In genomic region chr6:54992734-54993260, GRCm38 (mm10) we compare ENCODE assay signal across 8 mouse cellular contexts. TPM values are rescaled to one million over a fixed set of nuclear protein-coding genes. Genes with fewer than 3 reads are reported as not detected.
A peak's percentile ranks its signal among the peaks of the same experiment; 100 is the strongest.
DNase-seq lines count a peak whose midpoint lies in the region; ATAC-seq and TF ChIP-seq lines count a peak whose summit lies in the region.

TSS of gene Ggct (minus strand) at chr6:54992950.

- peak; percentile 99 for ATAC-seq in frontal cortex, adult (ENCODE audit: low TSS enrichment)
- peak; percentile 100 for ATAC-seq in lung, postnatal 0 days

- peak within 1 kb of the TSS; percentile 66 for H3K4me3 ChIP-seq in hindbrain, embryonic 10.5 days
- peak within 1 kb of the TSS; percentile 35 for H3K4me3 ChIP-seq in lung, postnatal 0 days (ENCODE audit: low read depth, low read length)

- H3K4me1 ChIP-seq in hindbrain, embryonic 10.5 days (replicated peaks): peaks cover 18% of the 10 kb centered on the region
- no peaks in the 10 kb centered on the region for H3K4me1 ChIP-seq in lung, postnatal 0 days (ENCODE audit: insufficient read depth, low read depth, low read length)

- WGBS in hindbrain, embryonic 10.5 days: under 1% methylated on average over 41 of the region's 41 CpGs
- under 1% methylated on average over 40 of the region's 41 CpGs for WGBS in lung, postnatal 0 days

- H3K4me2 ChIP-seq in lung, postnatal 0 days (replicated peaks; ENCODE audit: low read depth, low read length): peak within 1 kb of the TSS; percentile 80

- no peak within 1 kb of the TSS; the same call in 1 of the 2 replicates for H3K9ac ChIP-seq in lung, postnatal 0 days (replicated peaks; ENCODE audit: low read depth)

- no peaks in the 10 kb centered on the region for H3K9me3 ChIP-seq in hindbrain, embryonic 10.5 days
- no peaks in the 10 kb centered on the region for H3K9me3 ChIP-seq in lung, postnatal 0 days (ENCODE audit: low read length)

- no peaks in the 10 kb centered on the region for H3K36me3 ChIP-seq in hindbrain, embryonic 10.5 days
- no peaks in the 10 kb centered on the region for H3K36me3 ChIP-seq in lung, postnatal 0 days (ENCODE audit: insufficient read depth, low read length)

- DNase-seq in MN1 (ENCODE audit: low spot score): peak; percentile 97
- peak; percentile 98 for DNase-seq in cerebellum, adult 9-10 months
- peak; percentile 98 for DNase-seq in hindbrain, embryonic 10.5 days (ENCODE audit: low spot score)
- peak; percentile 98 for DNase-seq in layer of hippocampus, adult 9-11 months
- peak; percentile 99 for DNase-seq in lung, postnatal 0 days (ENCODE audit: low spot score)
- DNase-seq in ovary, postnatal 14 days (ENCODE audit: low spot score): peak; percentile 82
- peak; percentile 93 for DNase-seq in thymus, postnatal 14 days

- peak within 1 kb of the TSS; percentile 82 for H3K27ac ChIP-seq in hindbrain, embryonic 10.5 days
- H3K27ac ChIP-seq in lung, postnatal 0 days (ENCODE audit: low read length): peak within 1 kb of the TSS; percentile 34

- peak; percentile 88 for TF ChIP-seq CTCF in lung, postnatal 0 days (IDR thresholded peaks at IDR 0.05)

- H3K27me3 ChIP-seq in hindbrain, embryonic 10.5 days (ENCODE audit: insufficient read depth, poor library complexity, severe bottlenecking): peaks cover 8% of the 10 kb centered on the region
- no peaks in the 10 kb centered on the region for H3K27me3 ChIP-seq in lung, postnatal 0 days (replicated peaks; ENCODE audit: insufficient read depth, low read length)

- TF ChIP-seq EP300 in lung, postnatal 0 days (IDR thresholded peaks at IDR 0.05): no peak

RNA-seq across cellular contexts. Expression of gene Ggct, which starts in this region (rescaled TPM):
- 11.1 and 13.6 TPM in 2 replicates for polyA plus RNA-seq in hindbrain, embryonic 10.5 days (2016; fragmentation: Nextera tagmentation; extraction: Ambion mirVana)
- 6.9 and 8.7 TPM in 2 replicates for polyA plus RNA-seq in lung, postnatal 0 days (2015; fragmentation: Nextera tagmentation; extraction: Ambion mirVana)

Comparison
In these comparisons a context has a peak if more than half of its experiments do, and no peak if none do; other contexts are left out.
1. Peak in every context shown above with its lines: DNase-seq, ATAC-seq, H3K4me3 ChIP-seq and H3K27ac ChIP-seq.